Mouse (Mus musculus) liver, adult 2 months (tissue): ENCODE measurements around the gene Rabl6. TPM values are rescaled to one million over a fixed set of nuclear protein-coding genes. Genes with fewer than 3 reads are reported as not detected.
A peak's percentile ranks its signal among the peaks of the same experiment; 100 is the strongest.

Experiments
- DNase-seq: peaks from one replicate; pipeline ENCODE4 v3.0.0-alpha.2; 2011; ENCODE audit warnings: low read depth, low spot score; ENCODE audit errors: extremely low read depth
- H3K27ac ChIP-seq: fragments of 200-500 bp; replicated peaks from 2 replicates; pipeline ENCODE4 v1.5.1; 2012; ENCODE audit warnings: low read depth, mild to moderate bottlenecking, control low read depth, inconsistent platforms, low read length; ENCODE audit not compliant: insufficient read depth
- H3K27me3 ChIP-seq: fragments of 200-500 bp; 2 replicates; pipeline ENCODE4 v1.6.1; 2012; ENCODE audit warnings: mild to moderate bottlenecking, moderate library complexity, low read length, inconsistent platforms; ENCODE audit not compliant: control insufficient read depth, insufficient read depth
- H3K36me3 ChIP-seq: fragments of 200-500 bp; 2 replicates; pipeline ENCODE4 v1.6.1; 2012; ENCODE audit warnings: low read length, inconsistent platforms; ENCODE audit not compliant: control insufficient read depth, insufficient read depth
- H3K4me1 ChIP-seq: fragments of 200-500 bp; 2 replicates; pipeline ENCODE4 v1.6.1; 2011; ENCODE audit warnings: low read length; ENCODE audit not compliant: control insufficient read depth, insufficient read depth
- H3K4me3 ChIP-seq: fragments of 200-500 bp; 2 replicates; pipeline ENCODE4 v1.5.1; 2011; ENCODE audit warnings: low read depth, mild to moderate bottlenecking, control low read depth, low read length, moderate library complexity; ENCODE audit not compliant: insufficient read depth
- H3K79me2 ChIP-seq: fragments of 200-500 bp; 2 replicates; pipeline ENCODE4 v1.6.1; 2012; ENCODE audit warnings: inconsistent platforms, mild to moderate bottlenecking, low read length, moderate library complexity; ENCODE audit not compliant: control insufficient read depth, insufficient read depth
- H3K9ac ChIP-seq: fragments of 200-500 bp; 2 replicates; pipeline ENCODE4 v1.6.1; 2012; ENCODE audit warnings: low read depth, mild to moderate bottlenecking, control low read depth, inconsistent platforms, low read length
- CTCF ChIP-seq: fragments of 200-500 bp; IDR thresholded peaks from 2 replicates; pipeline ENCODE4 v1.5.1; 2011; ENCODE audit warnings: low read depth, low read length, control low read depth
- POLR2A ChIP-seq: fragments of 200-500 bp; IDR thresholded peaks from 2 replicates; pipeline ENCODE4 v1.6.1; 2011; ENCODE audit warnings: low read length, control low read depth; ENCODE audit not compliant: insufficient read depth; ENCODE audit errors: extremely low read depth
- WGBS: fragments of 180-500 bp; shearing (Covaris S2); methylation state at CpG from one replicate; pipeline ENCODE4 v1.1.7; 2018; 5-methylcytosine and 5-hydroxymethylcytosine counted together
- polyA plus RNA-seq: library from polyadenylated mRNA; depleted of rRNA; stranded (reverse); fragments of >200 nt; gene quantifications from 2 replicates; pipeline ENCODE4 v1.2.3, GENCODE M21; 2012
- total RNA-seq: library from RNA; depleted of rRNA; stranded (reverse); fragments of >200 nt; gene quantifications from 2 replicates; pipeline ENCODE4 v1.2.3, GENCODE M21; 2014

Gene Rabl6
- total and polyA plus RNA-seq, 2 experiments = 15.4 to 29.6 TPM

DNA sequence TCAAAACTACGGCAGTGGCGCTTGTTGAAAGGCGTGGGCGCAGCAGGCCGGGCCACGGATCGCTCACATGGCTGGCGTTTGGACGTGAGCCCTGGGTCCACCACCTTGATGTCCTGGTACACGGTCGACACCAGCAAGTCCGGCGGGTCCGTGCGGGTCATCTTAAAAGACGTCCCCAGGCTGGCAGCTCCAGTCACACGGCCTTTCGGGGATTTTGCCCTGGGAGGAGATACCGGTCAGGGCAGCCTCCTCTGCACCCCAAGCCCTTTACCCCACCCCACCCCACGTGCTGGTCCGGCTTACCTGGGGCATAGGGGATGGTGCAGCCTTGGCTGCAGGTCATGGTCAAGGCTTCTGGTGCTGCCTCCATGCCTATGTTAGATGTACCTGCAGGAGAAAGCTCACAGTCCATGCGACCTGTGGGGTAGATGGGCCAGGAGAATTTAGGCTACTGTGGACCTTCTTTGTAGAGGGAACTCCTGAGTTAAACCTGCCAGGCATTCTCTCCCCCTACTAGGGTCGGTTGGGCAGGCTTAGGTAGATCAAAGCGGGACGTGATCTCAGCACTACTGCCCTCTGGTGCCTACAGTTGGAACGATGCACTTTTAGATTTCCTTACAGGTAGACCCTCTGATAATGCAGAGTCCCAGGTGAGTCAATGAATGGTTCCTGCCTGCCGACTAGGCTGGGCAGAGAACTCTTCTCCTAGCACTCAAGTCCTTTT lies 28.4 kb downstream of the Rabl6 start:
- no peak overlapping the region for H3K9ac ChIP-seq
- no peak overlapping the region for H3K4me3 ChIP-seq
- H3K27ac ChIP-seq = no peak overlapping the region
- peak; percentile 63 for TF ChIP-seq CTCF
- no peak for TF ChIP-seq POLR2A
- 2% methylated on average over 27 of the region's 27 CpGs for WGBS
- peaks cover 30% of the 10 kb centered on the region for H3K27me3 ChIP-seq
- peaks cover 3% of the 10 kb centered on the region; the same call in 1 of the 2 replicates for H3K36me3 ChIP-seq
- peaks cover 11% of the 10 kb centered on the region for H3K4me1 ChIP-seq
- no peaks in the 10 kb centered on the region for H3K79me2 ChIP-seq
- no peak for DNase-seq

DNA sequence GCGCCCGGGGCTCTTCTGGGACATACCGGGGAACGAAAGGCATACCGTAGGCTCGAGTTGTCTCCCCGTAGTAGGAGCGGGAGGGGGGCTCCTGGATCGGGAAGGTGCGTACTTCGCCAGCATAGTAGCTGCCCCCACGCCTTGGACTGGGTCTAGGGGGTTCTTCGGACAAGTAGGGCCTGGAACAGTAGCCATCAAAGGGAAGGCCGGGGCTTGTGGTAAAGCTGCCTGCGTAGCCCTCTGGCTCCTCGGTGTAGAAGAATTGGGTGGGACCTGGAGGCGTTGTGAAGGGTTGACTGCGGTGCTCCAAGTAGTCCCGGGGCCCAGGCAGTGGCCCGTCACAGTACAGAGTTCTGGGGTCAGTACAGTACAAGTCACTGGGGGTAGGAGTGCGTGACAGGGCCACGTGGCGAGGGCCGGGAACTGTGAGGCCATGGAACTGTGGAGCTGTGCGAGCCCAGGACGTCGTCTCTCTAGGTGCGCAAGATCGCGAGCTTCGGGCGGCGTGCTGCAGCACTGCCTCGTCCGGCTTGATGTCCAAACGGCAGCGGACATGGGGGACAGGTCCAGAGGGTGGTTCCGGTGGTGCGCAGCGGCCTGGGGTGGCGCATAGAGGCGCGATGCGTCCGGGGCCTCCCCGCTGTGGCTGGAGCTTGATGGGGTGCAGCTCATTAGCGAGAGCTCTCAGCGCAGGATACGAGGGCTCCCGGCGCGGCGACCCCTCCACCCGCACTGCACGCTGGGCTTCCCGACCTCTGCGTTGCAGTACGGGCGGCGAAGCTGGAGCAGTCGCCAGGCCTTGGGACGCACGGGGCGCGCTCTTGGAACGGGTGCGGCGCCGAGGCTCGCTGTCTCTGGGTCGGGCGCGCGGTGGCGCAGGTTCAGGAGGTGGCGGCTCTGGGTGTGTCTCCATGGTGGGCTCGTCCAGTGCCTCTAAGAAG lies 29.3 kb downstream of the Rabl6 start:
- Histone ChIP-seq H3K4me1 (peaks cover 11% of the 10 kb centered on the region), H3K27me3 (peaks cover 30% of the 10 kb centered on the region), H3K79me2 (no peaks in the 10 kb centered on the region), H3K36me3 (no peaks in the 10 kb centered on the region), H3K27ac (no peak overlapping the region), H3K9ac (no peak overlapping the region), H3K4me3 (no peak overlapping the region)
- DNase-seq = no peak
- no peak for TF ChIP-seq POLR2A
- no peak for TF ChIP-seq CTCF
- WGBS = 8% methylated on average over 77 of the region's 77 CpGs

DNA sequence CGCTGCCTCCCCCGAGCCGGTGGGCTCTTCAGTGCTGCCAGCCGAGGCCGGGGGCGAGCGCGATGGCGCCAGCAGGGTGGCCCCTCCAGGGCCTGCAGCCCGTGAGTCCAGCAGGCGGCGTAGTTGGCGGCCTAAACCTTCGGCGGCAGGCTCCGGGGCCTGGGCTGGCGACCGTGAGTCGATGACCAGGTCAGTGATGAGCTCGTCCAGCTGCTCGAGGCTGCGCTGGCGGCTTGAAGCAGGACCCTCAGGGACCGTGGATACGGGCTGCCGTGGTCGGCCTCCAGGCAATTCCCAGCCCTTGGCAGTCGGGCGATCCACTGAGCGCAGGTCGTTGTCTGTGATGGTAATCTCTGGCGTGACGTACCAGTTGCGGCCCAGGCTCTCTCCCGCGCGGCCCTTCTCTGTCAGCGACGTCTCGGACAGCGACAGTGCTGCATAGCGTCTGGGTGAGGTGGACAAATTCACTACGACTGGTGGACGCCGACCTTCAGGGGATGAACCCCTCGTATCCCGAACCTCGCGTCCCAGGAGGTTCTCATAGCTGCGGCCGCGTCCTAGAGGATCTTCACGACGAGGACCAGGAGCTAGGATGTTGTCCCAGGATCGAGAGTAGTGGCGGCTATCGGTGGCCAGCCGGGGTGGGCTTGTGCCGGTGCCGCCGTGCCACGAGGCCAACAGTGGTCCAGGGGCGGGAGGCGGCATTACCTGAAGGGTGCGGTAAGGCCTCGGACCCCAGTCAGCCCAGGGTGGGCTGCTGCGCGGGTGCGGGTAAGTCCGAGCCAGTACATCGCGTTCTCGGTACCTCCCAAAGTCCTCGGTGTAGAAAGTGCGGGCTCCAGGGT lies 30.1 kb downstream of the Rabl6 start:
- TF ChIP-seq POLR2A (no peak), CTCF (no peak; the same call in 1 of the 2 replicates)
- H3K9ac ChIP-seq = no peak overlapping the region
- H3K79me2 ChIP-seq = no peaks in the 10 kb centered on the region
- DNase-seq = no peak
- H3K27ac ChIP-seq = no peak overlapping the region
- H3K4me3 ChIP-seq = no peak overlapping the region
- 7% methylated on average over 75 of the region's 75 CpGs for WGBS
- peaks cover 11% of the 10 kb centered on the region for H3K4me1 ChIP-seq
- H3K36me3 ChIP-seq = no peaks in the 10 kb centered on the region
- H3K27me3 ChIP-seq = peaks cover 30% of the 10 kb centered on the region

DNA sequence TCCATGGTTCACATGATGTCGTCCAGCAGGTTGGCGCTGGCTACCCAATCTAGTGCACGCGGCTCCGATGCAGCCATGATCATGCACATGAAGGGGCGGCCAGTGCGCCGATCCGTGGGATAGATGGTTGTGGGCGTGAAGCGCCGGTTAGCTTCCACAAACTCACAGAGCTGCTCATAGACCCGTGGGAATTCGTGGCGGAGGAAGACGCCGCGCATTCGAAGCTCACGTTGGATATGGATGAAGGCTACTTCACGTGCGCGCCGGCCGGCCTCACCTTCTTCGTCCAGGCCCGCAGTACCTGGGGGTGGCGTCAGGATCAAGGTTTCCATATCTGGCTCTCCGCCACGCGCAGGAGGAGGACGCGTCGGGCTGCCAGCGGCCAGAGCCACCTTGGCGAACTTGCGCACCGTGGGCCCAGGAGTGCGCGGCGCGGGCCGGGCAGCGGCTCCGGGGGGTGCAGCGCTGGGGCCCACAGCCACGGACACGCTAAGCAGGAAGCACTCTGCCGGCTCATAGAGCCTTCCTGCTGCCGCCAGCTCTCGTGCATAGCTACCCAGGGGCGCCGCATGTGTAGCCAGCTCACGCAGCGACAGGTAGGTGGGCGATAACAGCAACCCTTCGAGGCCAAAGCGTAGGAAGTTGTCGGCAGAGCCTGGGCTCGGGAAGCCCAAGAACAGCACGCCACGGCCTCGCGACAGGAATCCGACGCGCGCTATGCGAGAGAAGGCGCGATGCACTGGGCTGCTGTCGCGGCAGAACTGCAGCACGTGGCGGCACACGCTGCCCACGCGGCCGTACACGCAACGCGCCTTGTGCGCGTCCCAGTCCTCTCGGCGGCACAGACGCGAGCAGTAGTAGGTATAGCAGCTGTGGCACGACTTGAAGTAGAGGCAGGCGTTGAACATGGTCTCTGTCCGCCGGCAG lies 31.1 kb downstream of the Rabl6 start:
- peaks cover 11% of the 10 kb centered on the region for H3K4me1 ChIP-seq
- H3K79me2 ChIP-seq = no peaks in the 10 kb centered on the region
- H3K36me3 ChIP-seq = no peaks in the 10 kb centered on the region
- H3K27me3 ChIP-seq = peaks cover 30% of the 10 kb centered on the region
- peak overlapping the region; percentile 2; the same call in 1 of the 2 replicates for H3K4me3 ChIP-seq
- no peak overlapping the region for H3K27ac ChIP-seq
- DNase-seq = no peak
- H3K9ac ChIP-seq = no peak overlapping the region
- TF ChIP-seq CTCF (no peak), POLR2A (no peak)
- 16% methylated on average over 92 of the region's 92 CpGs for WGBS
